Mouse (Mus musculus): ENCODE results near the gene Col24a1.

The Col24a1 gene

DNA sequence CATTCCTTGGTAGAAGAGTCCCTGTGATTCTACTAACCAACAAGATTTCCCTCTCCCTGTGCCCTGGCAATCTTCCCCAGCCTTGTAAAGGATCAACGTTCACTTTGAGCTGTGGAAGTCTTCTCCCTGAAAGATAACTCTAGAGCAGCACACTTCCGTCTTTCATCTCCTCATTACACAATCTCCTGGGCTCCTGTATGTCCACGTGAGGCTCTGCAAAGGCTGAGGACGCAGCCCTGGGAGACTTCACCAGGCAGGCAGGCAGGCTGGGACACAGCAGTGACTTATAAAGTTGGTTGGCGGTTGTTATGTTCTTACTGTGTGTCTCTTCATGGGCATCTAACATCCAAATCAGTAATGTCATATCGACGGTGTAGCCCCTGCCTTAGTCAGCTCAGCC, 170.1 kb downstream of the Col24a1 start:
- no peak for DNase-seq (ENCODE audit: low spot score in 2 of 2)

DNA sequence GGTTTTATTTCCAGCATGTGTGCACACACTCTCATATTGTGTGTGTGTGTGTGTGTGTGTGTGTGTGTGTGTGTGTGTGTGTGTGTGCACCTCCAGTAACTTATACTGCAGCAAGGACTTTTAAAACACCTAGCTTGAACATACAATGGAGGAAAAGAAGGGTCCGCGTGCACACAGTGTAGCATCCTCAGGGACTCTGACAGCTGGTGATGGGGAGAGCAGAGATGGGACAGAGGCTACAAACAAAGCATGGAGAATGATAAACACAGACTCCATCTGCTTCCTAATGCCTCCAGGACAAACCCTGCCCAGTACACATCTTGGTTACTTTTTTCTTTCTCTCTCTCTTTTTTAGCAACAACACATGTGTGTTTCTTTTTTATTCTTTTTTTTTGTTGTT, 171.5 kb downstream of the Col24a1 start:
- no peak for DNase-seq (ENCODE audit: low spot score in 2 of 2)

DNA sequence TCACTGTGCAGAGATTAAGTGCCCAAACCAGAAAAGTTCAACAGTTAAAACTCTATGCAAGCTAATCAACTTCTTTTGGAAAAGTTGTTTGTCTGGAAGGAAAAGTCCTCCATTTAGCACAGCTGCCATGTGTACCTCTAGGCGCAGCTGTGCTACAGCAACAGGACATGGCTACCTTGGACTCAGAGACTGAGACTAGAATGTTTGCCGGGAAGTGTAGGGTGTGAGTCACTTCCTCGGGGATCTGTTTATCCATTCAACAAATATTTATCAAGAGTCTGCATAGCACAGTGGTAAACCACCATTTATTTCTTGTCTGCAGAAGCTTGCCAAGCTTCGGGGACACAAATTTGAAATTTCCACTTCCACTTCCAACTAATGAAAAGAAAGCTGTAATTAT, 178.8 kb downstream of the Col24a1 start:
- DNase-seq (ENCODE audit: low spot score in 2 of 2) = no peak

DNA sequence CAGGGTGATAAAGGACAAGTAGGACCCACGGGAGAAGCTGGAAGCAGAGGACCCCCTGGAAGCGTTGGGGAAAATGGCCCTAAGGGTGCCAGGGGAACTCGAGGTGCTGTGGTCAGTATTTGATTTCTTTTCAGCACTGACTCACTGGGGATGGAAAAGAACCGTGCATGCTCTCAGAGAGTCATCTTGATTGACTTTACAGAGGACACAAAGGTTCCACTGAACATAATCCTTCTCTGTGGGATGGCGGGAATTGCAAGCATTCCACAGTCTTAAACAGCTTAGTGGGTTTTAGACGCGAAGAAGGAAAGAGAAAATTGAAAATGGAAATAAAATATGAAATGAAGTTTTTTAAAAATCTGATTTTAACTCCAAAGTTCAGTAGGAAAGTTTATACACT, 181.9 kb downstream of the Col24a1 start:
- no peak for DNase-seq (ENCODE audit: low spot score in 2 of 2)

DNA sequence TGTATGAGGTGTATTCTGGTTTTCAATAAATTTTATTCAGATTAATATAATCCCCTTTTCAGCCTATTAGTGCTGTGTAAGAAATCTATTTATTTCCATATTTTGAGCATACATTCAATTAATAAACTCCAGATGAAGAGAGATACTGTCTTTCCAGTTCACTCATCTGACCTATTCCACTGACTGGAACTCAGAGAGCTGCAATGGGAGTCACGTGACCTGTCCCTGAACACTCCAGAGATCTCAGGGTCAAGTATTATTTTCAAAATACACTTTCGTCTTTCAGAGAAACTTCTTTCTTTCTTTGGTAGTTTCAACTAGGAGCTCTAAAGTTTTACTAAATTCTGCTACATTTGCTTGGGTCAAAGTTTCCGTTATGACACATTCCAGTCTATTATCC, 184.4 kb downstream of the Col24a1 start:
- no peak for DNase-seq (ENCODE audit: low spot score in 2 of 2)

DNA sequence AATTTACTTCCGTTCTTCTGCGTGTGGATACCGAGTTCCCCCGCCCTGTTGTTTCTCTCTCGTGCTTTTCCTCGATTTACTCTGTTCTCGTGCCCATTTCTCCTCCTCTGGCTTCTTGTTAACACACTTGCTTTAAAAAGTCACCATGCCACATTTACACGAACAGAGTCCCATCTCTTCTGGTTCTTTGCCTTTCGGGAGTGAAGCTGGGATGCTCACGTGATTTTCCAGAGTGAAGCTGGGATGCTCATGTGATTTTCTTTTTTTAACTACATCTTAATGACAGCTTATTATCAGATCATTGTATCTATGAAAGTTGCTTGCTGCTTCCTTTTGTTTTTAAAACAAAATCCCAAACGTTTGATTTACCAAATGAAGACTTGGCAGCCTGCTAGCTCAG, 184.8 kb downstream of the Col24a1 start:
- DNase-seq (ENCODE audit: low spot score in 2 of 2) = no peak

DNA sequence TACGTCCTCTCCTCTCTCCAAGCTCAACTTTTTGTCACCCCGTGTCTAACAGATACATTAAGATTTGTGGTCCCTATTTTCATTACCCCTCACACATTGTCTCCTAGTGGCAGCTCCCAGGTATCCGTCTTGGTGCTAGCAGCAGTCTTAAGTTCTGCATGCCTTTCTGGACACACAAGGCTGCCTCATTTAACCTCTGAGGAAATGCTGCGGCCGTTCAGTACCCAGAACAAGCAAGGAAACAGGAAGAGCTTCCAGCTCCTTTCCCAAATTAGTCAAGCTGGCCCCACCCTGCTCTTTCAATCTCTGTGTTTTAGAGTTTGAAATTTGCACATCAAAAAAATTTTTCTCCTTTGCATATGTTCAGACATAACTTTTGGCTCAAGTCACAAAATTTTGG, 186.2 kb downstream of the Col24a1 start:
- DNase-seq (ENCODE audit: low spot score in 2 of 2) = no peak

DNA sequence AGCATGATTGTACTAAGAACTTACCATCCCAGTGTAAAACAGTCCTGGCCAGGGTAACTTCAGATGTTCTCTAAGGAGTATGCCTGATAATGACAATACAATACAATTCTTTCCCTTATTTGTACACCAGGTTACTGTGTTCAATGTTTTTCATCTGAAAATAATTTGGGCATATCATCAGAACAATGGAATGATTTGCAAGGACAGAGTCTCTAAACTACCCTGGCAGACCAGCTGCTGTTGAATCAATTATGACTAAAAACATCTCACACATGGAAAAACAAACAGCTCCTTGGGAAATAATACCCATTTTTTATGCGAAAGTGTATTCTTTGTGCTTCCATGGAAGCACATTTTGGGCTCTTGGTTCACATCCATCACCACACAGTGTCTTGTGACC, 198.0 kb downstream of the Col24a1 start:
- DNase-seq (ENCODE audit: low spot score in 2 of 2) = no peak

DNA sequence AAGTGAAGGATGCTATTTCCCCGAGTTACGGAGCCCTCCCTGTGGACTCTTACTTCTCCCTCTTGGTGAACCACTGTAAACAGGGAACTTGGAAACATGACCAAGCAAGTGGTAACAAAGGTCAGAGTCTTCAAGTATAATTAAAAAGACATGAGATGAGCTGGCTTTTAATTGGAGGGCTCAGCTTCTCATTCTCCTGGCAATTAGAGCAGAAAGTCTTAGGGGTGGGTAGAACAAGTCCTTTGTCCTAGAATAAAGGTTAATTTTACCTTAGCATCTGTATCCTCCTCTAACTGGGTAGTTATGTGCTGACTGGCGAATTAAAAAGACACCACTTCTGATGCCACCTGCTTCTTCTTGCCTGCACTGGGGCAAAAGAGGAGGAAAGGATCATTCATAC, 199.1 kb downstream of the Col24a1 start:
- no peak for DNase-seq (ENCODE audit: low spot score in 2 of 2)

DNA sequence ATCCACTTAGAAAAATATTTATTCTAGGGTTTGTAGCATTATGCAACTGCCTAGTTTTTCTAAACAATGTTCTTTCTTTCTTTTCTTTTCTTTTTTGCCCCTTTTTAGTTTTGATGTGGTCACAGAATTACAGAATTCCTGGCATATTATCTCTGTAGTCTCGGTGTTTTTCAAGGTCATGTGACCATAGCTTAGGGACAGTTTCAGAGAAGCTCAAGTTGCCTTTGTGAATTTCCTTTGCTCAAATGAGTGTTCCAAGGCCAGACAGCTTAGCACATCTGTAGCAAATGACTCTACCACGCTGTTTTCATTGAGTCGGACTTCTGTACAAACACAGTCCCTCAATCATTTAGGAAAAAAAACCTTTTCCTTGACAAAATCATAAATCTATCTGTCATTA, 205.9 kb downstream of the Col24a1 start:
- DNase-seq (ENCODE audit: low spot score in 2 of 2) = no peak

DNA sequence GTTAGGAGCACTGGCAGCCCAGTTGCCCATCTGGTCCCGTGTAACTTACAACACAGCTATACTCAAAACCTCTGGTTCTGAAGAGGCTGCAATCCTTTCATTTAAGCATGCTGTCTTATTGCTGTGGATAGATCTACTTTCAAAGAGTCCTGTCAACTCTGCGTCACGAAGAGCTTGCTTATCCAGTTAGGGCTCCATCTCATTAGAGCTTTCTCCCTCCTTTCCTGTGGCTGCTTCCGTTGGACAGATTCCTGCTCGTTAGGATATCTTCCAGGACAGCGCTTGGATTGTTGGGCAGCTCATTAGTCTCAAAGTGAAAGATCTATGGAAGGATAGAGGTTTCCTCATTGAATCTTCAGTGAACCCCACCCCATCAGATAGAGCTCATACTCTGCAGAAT, 206.6 kb downstream of the Col24a1 start:
- DNase-seq (ENCODE audit: low spot score in 2 of 2) = no peak

DNA sequence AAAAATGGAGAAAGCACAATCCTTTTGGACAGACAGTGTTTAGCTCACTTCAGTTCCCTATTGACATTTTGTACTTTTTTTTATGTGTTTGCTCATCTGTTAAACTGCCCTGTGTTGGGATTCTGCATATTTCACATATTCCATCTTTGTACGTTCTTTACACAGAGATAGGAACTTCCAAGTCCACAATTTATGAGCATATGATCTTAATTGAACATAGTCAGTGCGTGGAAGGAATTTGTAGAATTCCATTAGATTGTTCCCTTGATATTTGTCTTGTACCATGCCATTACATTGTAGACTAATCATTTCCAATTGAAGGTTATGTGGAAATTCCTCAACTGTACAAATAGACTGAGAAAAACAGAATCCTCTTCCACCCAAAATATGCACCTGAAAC, 212.6 kb downstream of the Col24a1 start:
- no peak for DNase-seq (ENCODE audit: low spot score in 2 of 2)

DNA sequence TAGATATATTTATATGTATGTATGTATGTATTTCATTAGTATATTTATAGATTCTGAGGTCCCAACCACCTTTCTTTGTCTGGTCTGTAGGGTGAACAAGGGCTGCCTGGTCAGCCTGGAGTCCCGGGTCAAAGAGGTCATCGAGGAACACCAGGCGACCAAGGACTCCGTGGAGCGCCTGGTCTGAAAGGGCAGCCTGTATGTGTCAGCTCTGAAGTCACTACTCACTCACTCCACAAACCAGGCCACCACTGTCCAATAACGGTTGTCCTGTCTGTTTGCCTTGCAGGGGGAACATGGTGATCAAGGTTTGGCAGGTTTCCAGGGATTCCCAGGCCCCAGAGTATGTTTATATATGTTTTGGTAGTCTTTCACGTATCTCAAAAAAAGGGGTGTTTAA, 216.3 kb downstream of the Col24a1 start:
- DNase-seq (ENCODE audit: low spot score in 2 of 2) = no peak

DNA sequence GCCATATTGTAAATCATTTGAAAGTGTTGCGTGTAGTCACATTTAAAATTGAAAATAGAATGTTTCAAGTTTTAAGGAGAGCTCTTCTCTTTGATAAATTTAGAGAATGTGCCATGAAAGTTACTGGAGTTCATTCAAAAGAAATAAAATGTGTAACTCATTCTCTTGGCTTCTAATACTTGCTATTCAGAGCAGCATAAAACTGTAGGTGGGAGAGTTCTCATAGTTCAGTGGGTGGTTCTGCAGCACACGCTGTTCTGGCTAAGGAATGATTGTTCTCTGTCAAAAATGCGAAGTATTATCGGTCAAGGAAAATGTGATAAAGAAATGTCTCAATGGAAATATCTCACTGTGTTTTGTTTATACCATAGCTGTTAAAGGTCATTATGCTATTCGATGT, 221.9 kb downstream of the Col24a1 start:
- no peak for DNase-seq (ENCODE audit: low spot score in 2 of 2)

DNA sequence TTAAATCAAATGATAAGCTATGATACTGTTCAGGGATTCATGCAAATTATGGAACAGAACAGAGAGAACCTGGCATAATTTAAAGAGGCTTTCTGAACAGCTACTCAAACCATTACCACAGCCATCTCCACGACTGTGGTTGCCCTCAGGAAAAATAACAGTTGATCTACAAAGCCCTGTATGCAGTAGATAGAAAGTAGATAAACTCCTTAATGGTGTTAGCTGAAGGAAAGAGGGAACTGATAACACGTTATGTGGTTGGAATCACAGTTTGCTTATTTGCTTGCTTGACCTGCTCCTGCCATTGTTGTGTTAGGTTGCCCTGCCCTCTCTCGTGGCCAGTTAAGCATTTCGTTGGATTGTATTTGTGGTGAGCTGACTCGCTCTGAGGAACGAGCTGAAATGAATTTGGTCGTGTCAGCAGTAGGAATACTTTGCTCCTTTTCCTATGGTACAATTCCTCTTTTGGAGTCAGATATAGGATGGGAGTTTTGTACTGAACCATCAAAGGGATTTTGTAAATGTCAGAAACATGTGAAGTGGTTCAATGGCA, 229.3 kb downstream of the Col24a1 start:
- no peak for DNase-seq (ENCODE audit: low spot score in 2 of 2)

DNA sequence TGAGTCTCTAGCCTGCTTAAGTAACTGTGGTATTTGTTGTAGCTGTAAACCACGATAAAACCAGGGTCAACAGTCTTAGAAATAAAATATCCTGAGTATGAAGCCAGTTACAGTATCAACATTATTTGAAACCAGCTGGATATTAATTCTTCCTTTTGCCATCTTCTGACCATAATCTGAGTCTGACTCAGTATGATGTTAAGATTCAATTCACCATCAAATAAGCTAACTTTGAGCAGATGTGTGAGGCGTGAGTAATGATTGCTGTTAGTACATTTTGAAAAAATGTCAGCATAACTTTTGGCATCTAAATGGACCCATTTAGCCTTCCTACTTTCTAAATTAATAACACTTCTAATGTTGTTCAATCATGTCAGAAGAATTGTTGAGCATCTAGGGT, 230.0 kb downstream of the Col24a1 start:
- no peak for DNase-seq (ENCODE audit: low spot score in 2 of 2)

DNA sequence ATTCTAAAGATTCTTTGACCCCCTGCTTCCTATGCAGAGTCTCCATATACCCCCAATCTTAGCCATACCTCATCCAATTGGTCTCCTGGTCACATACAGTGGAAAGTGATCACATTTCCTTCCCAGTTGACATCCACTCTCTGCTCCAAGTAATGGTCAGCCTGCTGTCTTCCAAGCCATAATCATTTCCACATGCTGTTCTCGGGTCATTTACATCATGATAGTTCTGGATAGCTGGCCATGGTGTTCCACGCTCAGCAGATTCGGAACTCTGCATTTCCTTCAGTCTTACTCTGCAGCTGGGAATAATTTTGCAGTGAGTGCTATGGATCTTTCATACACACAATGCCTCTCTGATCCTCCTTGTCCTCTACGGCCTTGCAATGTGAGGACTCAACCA, 233.0 kb downstream of the Col24a1 start:
- no peak for DNase-seq (ENCODE audit: low spot score in 2 of 2)

DNA sequence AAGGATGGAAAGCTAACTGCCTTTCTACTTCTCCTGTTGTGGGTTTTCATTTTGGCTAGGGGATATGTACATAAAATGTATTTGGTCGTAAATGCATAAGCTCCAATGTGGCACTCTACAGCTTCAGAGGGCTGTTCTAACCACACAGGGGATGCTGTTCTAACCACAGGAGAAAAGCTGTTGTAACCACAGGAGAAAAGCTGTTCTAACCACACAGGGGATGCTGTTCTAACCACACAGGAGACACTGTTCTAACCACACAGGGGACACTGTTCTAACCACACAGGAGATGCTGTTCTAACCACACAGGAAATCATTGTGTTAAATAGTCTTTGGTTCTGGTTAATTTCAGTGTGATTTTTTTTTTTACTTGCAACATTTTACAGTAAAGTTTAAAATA, 245.6 kb downstream of the Col24a1 start:
- DNase-seq (ENCODE audit: low spot score in 2 of 2) = no peak

DNA sequence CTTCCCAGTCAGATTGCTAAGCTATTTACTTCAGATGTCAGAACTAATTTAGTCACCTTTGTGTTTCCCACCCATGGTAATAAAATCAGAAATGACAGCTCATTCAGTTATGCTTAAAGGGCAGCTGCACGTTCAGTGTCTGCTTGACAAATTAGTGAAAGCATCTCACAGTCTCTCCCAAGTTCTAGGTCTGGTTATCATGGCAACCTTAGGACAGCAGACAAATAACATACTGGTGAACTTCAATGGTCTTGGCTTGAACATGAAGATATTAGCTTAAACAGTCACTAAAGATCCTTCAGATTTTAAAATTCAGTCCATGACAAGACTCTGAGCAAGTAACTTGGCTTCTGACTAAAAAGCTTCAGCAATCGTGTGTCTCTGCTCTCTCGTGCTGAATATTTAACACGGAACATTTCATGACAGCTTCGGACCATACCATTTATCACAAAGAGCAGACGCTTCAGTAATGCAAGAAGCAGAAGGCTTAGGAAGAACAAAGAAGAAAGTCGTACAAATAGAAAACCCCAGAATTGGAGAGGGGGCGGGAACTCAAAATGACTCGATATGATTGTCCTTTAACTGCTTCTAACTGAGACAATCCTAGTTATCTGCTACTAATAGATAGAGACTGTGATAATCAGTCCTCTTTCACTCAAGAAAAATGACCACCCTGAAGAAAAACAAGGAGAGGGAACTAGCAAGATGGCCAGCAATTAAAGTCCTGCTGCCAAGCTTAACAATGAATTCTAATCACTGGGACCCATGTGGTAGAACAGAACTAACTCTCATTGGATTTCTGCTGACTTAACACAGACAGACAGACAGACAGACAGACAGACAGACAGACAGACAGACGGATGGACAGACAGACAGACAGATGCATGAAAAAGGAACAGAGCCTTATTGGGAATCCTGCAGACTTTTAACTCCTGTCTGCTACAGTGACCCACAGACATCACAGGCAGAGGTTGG, 256.5 kb downstream of the Col24a1 start:
- DNase-seq (ENCODE audit: low spot score in 2 of 2) = no peak

DNA sequence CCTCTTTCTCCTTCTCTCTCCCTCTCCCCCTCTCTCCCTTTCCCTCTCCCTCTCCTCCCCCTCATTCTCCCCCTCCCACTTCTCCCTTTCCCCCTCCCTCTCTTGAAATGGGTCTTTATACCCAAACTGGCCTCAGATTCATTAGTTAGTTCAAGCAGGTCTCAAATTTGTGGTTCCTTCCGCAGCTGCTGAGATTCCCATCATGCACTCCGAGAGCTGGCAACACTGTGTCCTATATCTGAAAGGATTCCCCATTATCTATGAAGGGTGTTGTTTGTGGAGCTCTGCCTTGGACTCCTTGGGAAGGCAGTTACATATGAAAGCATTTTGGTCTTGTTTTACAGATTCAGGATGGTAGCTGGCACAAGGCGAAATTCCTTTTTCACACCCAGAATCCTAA, 257.9 kb downstream of the Col24a1 start:
- no peak for DNase-seq (ENCODE audit: low spot score in 2 of 2)

DNA sequence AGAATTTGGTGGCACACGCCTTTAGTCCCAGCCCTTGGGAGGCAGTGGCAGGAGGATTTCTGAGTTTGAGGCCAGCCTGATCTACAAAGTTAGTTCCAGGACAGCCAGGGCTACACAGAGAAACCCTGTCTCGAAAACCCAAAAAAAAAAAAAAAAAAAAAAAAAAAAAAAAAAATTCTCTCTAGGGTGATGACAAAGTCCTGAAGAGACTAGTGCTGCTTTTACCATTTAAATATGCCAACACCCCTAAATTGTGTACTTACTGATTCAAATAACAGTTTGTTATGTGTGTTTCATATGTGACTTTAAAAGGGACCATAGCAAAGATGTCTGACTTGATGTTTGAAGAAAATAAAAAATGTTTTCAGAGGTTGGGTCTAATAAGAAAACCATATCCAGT, 262.1 kb downstream of the Col24a1 start:
- no peak for DNase-seq (ENCODE audit: low spot score in 2 of 2)

DNA sequence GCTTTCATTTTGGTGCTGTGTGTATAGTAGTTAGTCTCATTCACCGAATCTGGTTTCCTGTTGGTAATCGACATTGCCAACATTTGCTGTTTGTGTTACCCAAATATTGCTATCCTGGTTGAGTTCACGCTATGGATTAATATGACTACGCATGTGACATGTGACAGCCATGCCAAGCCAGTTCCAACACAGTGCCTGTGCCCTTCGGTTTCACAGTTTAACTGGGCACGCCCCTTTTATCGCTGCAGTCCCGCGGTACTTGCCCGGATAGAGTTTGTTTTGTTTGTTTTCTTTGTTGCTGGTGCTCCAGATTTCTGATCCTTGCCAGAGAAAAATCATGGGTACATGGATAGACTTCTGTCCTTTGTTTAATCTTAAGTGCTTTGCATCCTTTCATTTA, 263.9 kb downstream of the Col24a1 start:
- no peak for DNase-seq (ENCODE audit: low spot score in 2 of 2)

DNA sequence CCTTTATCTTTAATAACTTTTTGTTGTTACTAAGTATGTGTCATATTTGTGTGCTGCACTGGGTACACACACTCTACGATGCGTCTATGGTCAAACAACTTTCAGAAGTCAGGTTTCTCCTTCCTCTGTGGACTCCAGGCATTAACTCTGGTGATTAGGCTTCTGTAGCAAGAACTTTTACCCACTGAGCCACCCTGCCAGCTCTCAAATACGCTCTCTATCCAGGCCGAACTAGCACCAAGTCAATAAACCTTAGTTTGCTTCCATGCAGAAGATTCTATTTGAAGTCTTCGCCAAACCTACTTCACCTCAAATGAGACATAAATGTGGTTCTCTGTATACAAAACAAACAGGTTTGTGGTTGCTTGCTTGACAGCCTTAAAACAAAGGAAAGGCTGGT, 267.4 kb downstream of the Col24a1 start:
- no peak for DNase-seq (ENCODE audit: low spot score in 2 of 2)

DNA sequence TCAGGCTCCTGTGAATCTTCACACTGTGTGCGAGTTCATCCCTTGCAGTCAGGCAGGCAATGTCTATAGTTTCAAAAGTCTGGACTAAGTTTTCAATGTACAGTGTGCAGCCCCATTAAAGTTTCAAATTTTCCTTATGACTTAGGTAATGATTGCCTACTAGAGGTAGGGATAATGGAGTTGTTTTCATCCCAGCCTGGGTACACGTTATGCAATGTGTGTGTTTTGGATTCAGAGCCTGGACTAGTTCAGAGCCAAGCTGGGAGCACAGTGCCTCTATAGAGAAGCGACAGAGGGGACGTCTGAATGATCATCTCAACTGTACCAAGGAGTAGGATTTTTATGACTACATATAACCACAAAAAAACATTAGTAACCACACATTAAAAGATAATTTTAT, 267.8 kb downstream of the Col24a1 start:
- no peak for DNase-seq (ENCODE audit: low spot score in 2 of 2)

Data from right cerebral cortex, adult 2 months (tissue).